Mouse (Mus musculus) embryonic stem cell, embryonic (primary cell): ENCODE measurements around the gene Tcl1b2.
"Not testable (repeated sequence)": the region's sequence is repeated elsewhere in the genome, so short reads cannot be mapped to it uniquely, and the experiment has no call there.

ENCODE experiments used
- CTCF ChIA-PET, 4 experiments: fragments of 300-600 bp in 2 of 4; fragments of 350-600 bp in 2 of 4; sonication (Branson Sonifier 250); formaldehyde crosslinking; loops; one replicate each; lab custom pipeline; 2022; ENCODE audit warnings: inconsistent platforms in 2 of 4; lab: Charles Lee
- POLR2A ChIA-PET, 4 experiments: fragments of 300-600 bp in 2 of 4; fragments of 350-600 bp in 2 of 4; sonication (Branson Sonifier 250); formaldehyde crosslinking; loops; one replicate each; lab custom pipeline; 2022; ENCODE audit warnings: antibody characterized with exemption in 4 of 4, inconsistent platforms in 1 of 4; lab: Charles Lee

Tcl1b2 gene

GRCm38 (mm10) chr12:105143096-105143495 lies 2.7 kb upstream of the Tcl1b2 start:
- POLR2A ChIA-PET, result interaction anchor here in 1 of 4 experiments (1.4 kb wide), 1 partner anchor 32 kb away, joined by 4 read pairs; no protein-coding TSS in a partner anchor

DNA sequence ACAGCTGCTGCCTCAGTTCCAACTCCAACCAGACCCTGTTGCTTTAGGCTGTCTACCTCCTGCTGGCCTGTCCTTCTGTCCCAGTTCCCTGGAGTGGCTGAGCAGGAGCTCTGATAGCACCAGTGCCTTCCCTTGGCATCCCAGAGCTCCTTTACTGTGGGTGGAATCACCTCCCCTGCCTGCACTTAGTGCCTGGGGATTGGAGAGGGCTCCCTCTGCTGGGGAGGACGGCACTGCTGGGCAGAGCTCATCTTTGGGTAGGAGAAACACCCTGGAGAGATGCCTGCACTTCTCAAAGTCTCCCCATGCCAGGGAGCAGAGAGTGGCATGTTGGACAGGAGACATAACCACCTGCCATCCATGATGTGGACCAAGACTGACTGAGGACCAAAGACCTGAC lies 886 bp upstream of the Tcl1b2 start:
- POLR2A ChIA-PET, result not testable (repeated sequence)
- CTCF ChIA-PET, result interaction anchor here (0.6 to 1.6 kb wide), 6 partner anchors 41 to 282 kb away, joined by 3 to 6 read pairs (median 4); no protein-coding TSS in a partner anchor

More at GRCm38 (mm10) chr12:105143096-105143495, 2.7 kb upstream of the Tcl1b2 start:
- CTCF ChIA-PET, result interaction anchor here in 1 of 4 experiments (0.7 kb wide), 1 partner anchor 68 kb away, joined by 3 read pairs; no protein-coding TSS in a partner anchor

DNA sequence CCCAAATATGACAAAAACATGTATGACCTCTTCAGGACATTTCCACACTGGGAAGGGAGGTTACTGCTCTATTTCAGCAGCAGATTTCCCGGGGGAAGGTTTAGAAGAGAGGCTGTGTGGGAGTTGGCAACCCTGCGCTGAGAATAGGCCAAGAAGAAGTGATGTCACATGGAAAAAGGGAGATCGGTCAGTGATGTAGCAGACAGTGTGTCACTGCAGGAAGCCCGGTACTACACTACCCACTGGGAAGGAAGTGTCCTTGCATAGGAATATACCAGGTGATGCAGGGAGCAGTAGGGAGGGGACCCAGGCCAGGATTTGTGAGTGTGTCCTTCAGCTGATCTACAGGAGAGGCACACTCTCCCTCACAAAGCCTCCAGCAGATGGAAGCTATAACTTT lies 9.5 kb downstream of the Tcl1b2 start:
- POLR2A ChIA-PET, CTCF ChIA-PET: not testable (repeated sequence)

DNA sequence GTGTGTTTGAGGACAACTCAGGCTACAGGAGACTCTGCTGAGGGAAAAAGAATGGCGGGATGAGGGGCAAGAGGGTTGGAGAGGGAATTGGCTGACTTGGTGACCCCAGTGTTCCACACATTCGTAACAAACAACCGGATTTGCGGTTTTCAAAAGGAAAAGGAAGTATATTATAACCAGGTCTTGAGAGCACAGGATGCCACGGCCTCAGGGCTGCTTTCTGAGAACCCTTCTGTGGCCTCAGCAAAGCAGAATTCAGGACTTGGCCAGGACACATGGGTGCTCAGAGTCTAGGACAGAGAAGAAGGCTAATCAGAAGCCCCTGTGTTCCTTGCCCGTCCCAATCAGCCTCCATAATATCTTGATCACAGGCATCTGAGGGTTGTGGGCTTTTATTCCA lies 13.0 kb downstream of the Tcl1b2 start:
- POLR2A ChIA-PET, result no interaction called here
- CTCF ChIA-PET, result no interaction called here

DNA sequence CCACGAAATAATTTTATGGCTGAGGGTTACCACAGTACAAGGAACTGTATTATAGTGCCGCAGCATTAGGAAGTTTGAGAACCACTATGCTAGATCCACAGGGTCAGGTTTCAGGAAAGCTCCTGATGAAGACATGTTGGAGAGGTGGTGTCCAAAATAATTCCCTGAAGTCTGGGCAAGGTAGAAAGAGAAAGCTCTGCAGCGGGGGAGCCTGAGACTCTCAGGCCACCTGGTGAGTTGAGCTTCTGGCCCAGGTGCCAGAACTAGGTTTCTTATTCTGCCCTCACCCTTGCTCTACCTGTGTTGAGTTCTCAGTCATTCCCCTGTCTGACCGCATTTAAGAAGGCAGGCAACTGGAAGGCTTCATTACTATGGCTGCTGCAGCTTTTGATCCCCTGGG lies 13.6 kb downstream of the Tcl1b2 start, which contains the start of gene Tcl1b1:
Gene Tcl1b1, plus strand, starts transcription at position 301 of the 400 bp plus-strand sequence.
- ChIA-PET POLR2A (no interaction called here), CTCF (no interaction called here)

DNA sequence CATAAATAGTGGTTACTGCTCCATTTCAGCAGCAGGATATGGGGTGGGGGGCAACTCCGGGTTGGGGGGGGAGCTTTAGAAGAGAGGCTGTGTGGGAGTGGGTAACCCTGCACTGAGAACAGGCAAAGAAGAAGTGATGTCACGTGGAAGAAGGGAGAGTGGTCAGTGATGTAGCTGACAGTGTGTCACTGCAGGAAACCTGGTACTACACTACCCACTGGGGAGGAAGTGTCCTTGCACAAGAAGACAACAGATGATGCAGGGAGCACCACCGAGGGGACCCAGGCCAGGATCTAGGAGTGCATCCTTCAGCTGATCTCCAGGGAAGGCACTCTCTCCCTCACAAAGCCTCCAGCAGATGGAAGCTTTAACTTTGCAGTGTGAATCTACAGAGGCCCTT lies 20.9 kb downstream of the Tcl1b2 start:
- ChIA-PET CTCF (interaction anchor here in 1 of 4 experiments (0.6 kb wide), 1 partner anchor 194 kb away, joined by 5 read pairs; no protein-coding TSS in a partner anchor), POLR2A (interaction anchor here in 1 of 4 experiments (0.9 kb wide), 1 partner anchor 96 kb away, joined by 3 read pairs; no protein-coding TSS in a partner anchor)

DNA sequence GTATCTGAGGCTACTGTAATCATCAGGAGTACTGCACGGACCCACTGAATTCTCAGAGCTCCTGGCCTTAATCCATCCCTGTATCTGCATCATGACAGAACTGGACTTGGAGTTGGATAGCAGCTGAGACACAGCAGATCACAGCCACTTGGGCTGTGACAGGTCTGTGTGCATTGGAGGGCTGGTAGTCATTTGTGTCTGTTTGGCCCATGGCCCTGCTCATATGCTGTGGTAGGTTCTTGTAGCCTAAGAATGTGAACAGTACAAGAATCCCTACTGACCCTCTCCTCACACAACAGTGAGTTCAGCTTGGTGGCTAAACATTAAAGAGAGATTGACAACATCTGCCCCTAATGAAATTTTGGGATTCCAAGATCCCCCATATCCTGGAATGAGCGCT lies 27.6 kb downstream of the Tcl1b2 start:
- ChIA-PET CTCF (interaction anchor here in 2 of 4 experiments (0.8 to 1.5 kb wide), 2 partner anchors 15 to 238 kb away, joined by 4 to 18 read pairs; no protein-coding TSS in a partner anchor), POLR2A (no interaction called here)

DNA sequence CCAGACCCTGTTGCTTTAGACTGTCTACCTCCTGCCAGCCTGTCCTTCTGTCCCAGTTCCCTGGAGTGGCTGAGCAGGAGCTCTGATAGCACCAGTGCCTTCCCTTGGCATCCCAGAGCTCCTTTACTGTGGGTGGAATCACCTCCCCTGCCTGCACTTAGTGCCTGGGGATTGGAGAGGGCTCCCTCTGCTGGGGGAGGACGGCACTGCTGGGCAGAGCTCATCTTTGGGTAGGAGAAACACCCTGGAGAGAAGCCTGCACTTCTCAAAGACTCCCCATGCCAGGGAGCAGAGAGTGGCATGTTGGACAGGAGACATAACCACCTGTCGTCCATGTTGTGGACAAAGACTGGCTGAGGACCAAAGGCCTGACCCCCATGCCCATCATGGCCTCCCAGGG lies 28.5 kb downstream of the Tcl1b2 start:
- POLR2A ChIA-PET, result not testable (repeated sequence)
- CTCF ChIA-PET, result interaction anchor here in 2 of 4 experiments (0.6 to 1.5 kb wide), 5 partner anchors 14 to 124 kb away, joined by 3 to 18 read pairs (median 4); no protein-coding TSS in a partner anchor

DNA sequence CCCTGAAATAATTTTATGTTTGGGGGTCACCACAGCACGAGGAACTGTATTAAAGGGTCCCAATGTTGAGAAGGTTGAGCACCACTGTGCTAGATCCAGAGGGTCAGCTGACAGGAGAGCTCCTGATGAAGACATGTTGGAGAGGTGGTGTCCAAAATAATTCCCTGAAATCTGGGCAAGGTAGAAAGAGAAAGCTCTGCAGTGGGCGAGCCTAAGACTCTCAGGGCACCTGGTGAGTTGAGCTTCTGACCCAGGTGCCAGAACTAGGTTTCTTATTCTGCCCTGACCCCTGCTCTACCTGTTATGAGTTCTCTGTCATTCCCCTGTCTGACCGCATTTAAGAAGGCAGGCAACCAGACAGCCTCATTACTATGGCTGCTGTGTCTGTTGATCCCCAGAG lies 30.2 kb downstream of the Tcl1b2 start, which contains the start of gene Tcl1b5:
Gene Tcl1b5, plus strand, starts transcription at position 301 of the 400 bp plus-strand sequence.
- CTCF ChIA-PET, result interaction anchor here in 3 of 4 experiments (0.6 to 1.3 kb wide), 4 partner anchors 13 to 251 kb away, joined by 3 to 5 read pairs (median 3); no protein-coding TSS in a partner anchor
- POLR2A ChIA-PET, result not testable (repeated sequence)

DNA sequence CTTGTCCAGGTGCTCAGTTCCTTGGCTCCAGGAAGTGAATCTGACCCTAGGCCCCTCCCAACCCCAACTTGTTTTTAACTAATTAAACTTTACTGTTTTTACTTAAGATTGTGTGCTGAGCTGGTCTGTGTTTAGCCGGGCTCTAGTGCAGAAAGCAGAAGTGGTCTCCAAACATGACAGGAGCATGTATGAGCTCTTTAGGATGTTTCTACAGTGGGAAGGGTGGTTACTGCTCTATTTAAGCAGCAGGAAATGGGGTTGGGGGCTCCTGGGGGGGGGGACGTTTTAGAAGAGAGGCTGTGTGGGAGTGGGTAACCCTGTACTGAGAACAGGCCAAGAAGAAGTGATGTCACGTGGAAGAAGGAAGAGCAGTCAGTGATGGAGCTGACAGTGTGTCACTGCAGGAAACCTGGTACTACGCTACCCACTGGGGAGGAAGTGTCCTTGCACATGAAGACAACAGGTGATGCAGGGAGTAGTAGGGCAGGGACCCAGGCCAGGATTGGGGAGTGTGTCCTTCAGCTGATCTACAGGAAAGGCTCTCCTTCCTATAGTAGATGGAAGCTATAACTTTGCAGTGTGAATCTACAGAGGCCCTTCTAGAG lies 35.3 kb downstream of the Tcl1b2 start:
- CTCF ChIA-PET, result interaction anchor here in 1 of 4 experiments (1.3 kb wide), 1 partner anchor 78 kb away, joined by 4 read pairs; no protein-coding TSS in a partner anchor
- POLR2A ChIA-PET, result interaction anchor here in 1 of 4 experiments (0.6 kb wide), 1 partner anchor 55 kb away, joined by 4 read pairs; no protein-coding TSS in a partner anchor

GRCm38 (mm10) chr12:105188980-105189379 lies 43.2 kb downstream of the Tcl1b2 start:
- CTCF ChIA-PET, result interaction anchor here (0.6 to 2.6 kb wide), 21 partner anchors 13 to 380 kb away, joined by 3 to 18 read pairs (median 3); partner anchors contain the start of gene Tcl1b5 (in 1 of the 4)
- POLR2A ChIA-PET, result interaction anchor here in 1 of 4 experiments (0.8 kb wide), 1 partner anchor 141 kb away, joined by 3 read pairs; no protein-coding TSS in a partner anchor

DNA sequence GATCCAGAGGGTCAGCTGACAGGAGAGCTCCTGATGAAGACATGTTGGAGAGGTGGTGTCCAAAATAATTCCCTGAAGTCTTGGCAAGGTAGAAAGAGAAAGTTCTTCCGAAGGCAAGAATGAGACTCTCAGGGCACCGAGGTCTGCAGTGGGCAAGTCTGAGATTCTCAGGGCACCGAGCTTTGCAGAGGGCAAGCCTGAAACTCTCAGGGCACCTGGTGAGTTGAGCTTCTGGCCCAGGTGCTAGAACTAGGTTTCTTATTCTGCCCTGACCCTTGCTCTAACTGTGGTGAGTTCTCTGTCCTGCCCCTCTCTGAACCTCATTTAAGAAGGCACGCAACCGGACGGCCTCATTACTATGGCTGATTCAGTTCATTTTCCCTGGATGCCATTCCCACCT lies 44.9 kb downstream of the Tcl1b2 start, which contains the start of gene Tcl1b3:
Gene Tcl1b3, plus strand, starts transcription at position 301 of the 400 bp plus-strand sequence.
- POLR2A ChIA-PET, result not testable (repeated sequence)
- CTCF ChIA-PET, result interaction anchor here in 3 of 4 experiments (0.7 to 1.4 kb wide), 4 partner anchors 12 to 178 kb away, joined by 3 to 10 read pairs (median 5); no protein-coding TSS in a partner anchor

GRCm38 (mm10) chr12:105199684-105200497 lies 54.1 kb downstream of the Tcl1b2 start:
- POLR2A ChIA-PET, CTCF ChIA-PET: not testable (repeated sequence)

- POLR2A ChIA-PET, CTCF ChIA-PET: not testable (repeated sequence)
Measured at GRCm38 (mm10) chr12:105201657-105202056, 55.8 kb downstream of the Tcl1b2 start, which contains the start of gene Tcl1b4. Gene Tcl1b4 (plus strand): TSS chr12:105201957.
